Mouse (Mus musculus): ENCODE results near the gene Atp6v1g3.

Gene Atp6v1g3

GRCm38 (mm10) chr1:138289455-138290425, 16.2 kb downstream of the Atp6v1g3 start:
- in situ Hi-C loops (cut with MseI, MboI): no loop called here

GRCm38 (mm10) chr1:138291463-138291862, 17.9 kb downstream of the Atp6v1g3 start:
- in situ Hi-C loops (cut with MseI, MboI): no loop called here

- in situ Hi-C loops (cut with MseI, MboI): no loop called here
Measured at GRCm38 (mm10) chr1:138294487-138294886, 20.9 kb downstream of the Atp6v1g3 start.

- in situ Hi-C loops (cut with MseI, MboI): no loop called here
Measured at GRCm38 (mm10) chr1:138298156-138298555, 24.6 kb downstream of the Atp6v1g3 start.

GRCm38 (mm10) chr1:138299576-138299975, 26.0 kb downstream of the Atp6v1g3 start:
- in situ Hi-C loops (cut with MseI, MboI): no loop called here

- in situ Hi-C loops (cut with MseI, MboI): no loop called here
Measured at GRCm38 (mm10) chr1:138301920-138302319, 28.4 kb downstream of the Atp6v1g3 start.

- in situ Hi-C loops (cut with MseI, MboI): no loop called here
Measured at GRCm38 (mm10) chr1:138302756-138303155, 29.2 kb downstream of the Atp6v1g3 start.

- in situ Hi-C loops (cut with MseI, MboI): no loop called here
Measured at GRCm38 (mm10) chr1:138303296-138303695, 29.8 kb downstream of the Atp6v1g3 start.

- in situ Hi-C loops (cut with MseI, MboI): no loop called here
Measured at GRCm38 (mm10) chr1:138304141-138304915, 30.8 kb downstream of the Atp6v1g3 start.

- in situ Hi-C loops (cut with MseI, MboI): no loop called here
Measured at GRCm38 (mm10) chr1:138322657-138323056, 49.1 kb downstream of the Atp6v1g3 start.

GRCm38 (mm10) chr1:138323076-138323630, 49.6 kb downstream of the Atp6v1g3 start:
- in situ Hi-C loops (cut with MseI, MboI): no loop called here

- in situ Hi-C loops (cut with MseI, MboI): no loop called here
Measured at GRCm38 (mm10) chr1:138326091-138326490, 52.6 kb downstream of the Atp6v1g3 start.

- in situ Hi-C loops (cut with MseI, MboI): no loop called here
Measured at GRCm38 (mm10) chr1:138326566-138326965, 53.0 kb downstream of the Atp6v1g3 start.

GRCm38 (mm10) chr1:138327466-138328245, 54.1 kb downstream of the Atp6v1g3 start:
- in situ Hi-C loops (cut with MseI, MboI): no loop called here

GRCm38 (mm10) chr1:138328320-138328719, 54.8 kb downstream of the Atp6v1g3 start:
- in situ Hi-C loops (cut with MseI, MboI): no loop called here

GRCm38 (mm10) chr1:138330556-138330955, 57.0 kb downstream of the Atp6v1g3 start:
- in situ Hi-C loops (cut with MseI, MboI): no loop called here

- in situ Hi-C loops (cut with MseI, MboI): no loop called here
Measured at GRCm38 (mm10) chr1:138331596-138331995, 58.1 kb downstream of the Atp6v1g3 start.

GRCm38 (mm10) chr1:138334701-138335100, 61.2 kb downstream of the Atp6v1g3 start:
- in situ Hi-C loops (cut with MseI, MboI): no loop called here

GRCm38 (mm10) chr1:138337417-138337816, 63.9 kb downstream of the Atp6v1g3 start:
- in situ Hi-C loops (cut with MseI, MboI): no loop called here

Measured in mouse trophoblast stem cell (cell line).